Mouse (Mus musculus) heart, adult 10 weeks (tissue): ENCODE results near the gene Gm5796. TPM values are rescaled to one million over a fixed set of nuclear protein-coding genes. Genes with fewer than 3 reads are reported as not detected.

Experiments used
- polyA plus RNA-seq: library from polyadenylated mRNA; stranded (reverse); fragments of 350-450 nt; fragmentation: Illumina TruSeq; extraction: RNeasy Lipid Tissue Mini Kit (QIAGEN cat#74804); gene quantifications from one replicate; pipeline ENCODE4 v1.2.3, GENCODE M21; 2014; ENCODE audit warnings: low read depth, low replicate concordance

Gm5796 gene
- polyA plus RNA-seq = not detected

GRCm38 (mm10) chr14:4023641-4024040 lies at the start of gene Gm5796:
Gene Gm5796 (plus strand): TSS chr14:4023941.

GRCm38 (mm10) chr14:3998094-3998493 lies 25.6 kb upstream of the Gm5796 start, which contains the start of gene Gm3099:
Gene Gm3099 (plus strand): TSS chr14:3998394.

GRCm38 (mm10) chr14:4083820-4084219 lies 60.1 kb downstream of the Gm5796 start, which contains the start of gene Gm3115:
Gene Gm3115 (plus strand): TSS chr14:4084120.

Other genes with a start within 250 kb of the Gm5796 start
- gene Gm3002, start 213.9 kb upstream of the Gm5796 start, polyA plus RNA-seq = not detected
- not detected for gene Gm3033, start 177.7 kb upstream of the Gm5796 start, polyA plus RNA-seq
- gene Gm2916, start 139.8 kb upstream of the Gm5796 start, polyA plus RNA-seq = not detected
- not detected for gene Gm3029, start 92.2 kb upstream of the Gm5796 start, polyA plus RNA-seq
- gene Gm3095, start 60.4 kb upstream of the Gm5796 start, polyA plus RNA-seq = not detected
- gene Gm3099, start 25.5 kb upstream of the Gm5796 start, polyA plus RNA-seq = not detected
- gene Gm3115, start 60.2 kb downstream of the Gm5796 start, polyA plus RNA-seq = not detected
- not detected for gene Gm8108, start 86.6 kb downstream of the Gm5796 start, polyA plus RNA-seq
- not detected for gene Gm3127, start 141.1 kb downstream of the Gm5796 start, polyA plus RNA-seq
- gene Gm2974, start 158.6 kb downstream of the Gm5796 start, polyA plus RNA-seq = not detected
- not detected for gene Gm3138, start 225.7 kb downstream of the Gm5796 start, polyA plus RNA-seq